Mouse (Mus musculus): ENCODE results near the gene Utp4. TPM values are rescaled to one million over a fixed set of nuclear protein-coding genes. Genes with fewer than 3 reads are reported as not detected.
A peak's percentile ranks its signal among the peaks of the same experiment; 100 is the strongest.

The Utp4 gene
- polyA plus RNA-seq, 1 experiment from 2014 or later = 91.4 TPM

DNA sequence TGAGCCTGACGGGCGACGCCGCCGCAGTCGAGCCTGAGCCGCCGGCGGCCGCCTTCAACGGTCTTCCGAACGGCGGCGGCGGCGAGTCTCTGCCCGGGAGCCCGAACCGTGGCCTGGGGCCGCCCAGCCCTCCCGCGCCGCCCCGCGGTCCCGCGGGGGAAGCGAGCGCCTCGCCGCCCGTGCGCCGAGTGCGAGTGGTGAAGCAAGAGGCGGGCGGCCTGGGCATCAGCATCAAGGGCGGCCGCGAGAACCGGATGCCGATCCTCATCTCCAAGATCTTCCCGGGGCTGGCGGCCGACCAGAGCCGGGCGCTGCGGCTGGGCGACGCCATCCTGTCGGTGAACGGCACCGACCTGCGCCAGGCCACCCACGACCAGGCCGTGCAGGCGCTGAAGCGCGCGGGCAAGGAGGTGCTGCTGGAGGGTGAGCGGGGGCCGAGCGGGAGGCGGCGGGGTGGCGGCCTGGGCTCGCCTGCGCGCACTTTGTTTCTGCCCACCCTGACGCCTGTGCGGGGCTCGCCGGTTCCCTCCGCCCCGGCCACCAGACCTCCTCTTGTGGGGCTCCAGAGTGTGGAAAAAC, 42.6 kb downstream of the Utp4 start:
- peak; percentile 64 for ATAC-seq (ENCODE audit: low FRiP score, low TSS enrichment)
- Histone ChIP-seq H3K27me3 (ENCODE audit: insufficient read depth, low read length) (no peaks in the 10 kb centered on the region), H3K9me3 (ENCODE audit: low read length) (no peaks in the 10 kb centered on the region), H3K27ac (ENCODE audit: low read length) (peak overlapping the region; percentile 88), H3K4me1 (ENCODE audit: insufficient read depth, low read length) (peaks cover 36% of the 10 kb centered on the region), H3K4me2 (replicated peaks; ENCODE audit: low read depth, low read length) (peak overlapping the region; percentile 87), H3K9ac (replicated peaks; ENCODE audit: low read length) (peak overlapping the region; percentile 84), H3K36me3 (ENCODE audit: insufficient read depth, low read length) (no peaks in the 10 kb centered on the region), H3K4me3 (ENCODE audit: low read length) (peak overlapping the region; percentile 83)
- under 1% methylated on average over 61 of the region's 76 CpGs for WGBS

DNA sequence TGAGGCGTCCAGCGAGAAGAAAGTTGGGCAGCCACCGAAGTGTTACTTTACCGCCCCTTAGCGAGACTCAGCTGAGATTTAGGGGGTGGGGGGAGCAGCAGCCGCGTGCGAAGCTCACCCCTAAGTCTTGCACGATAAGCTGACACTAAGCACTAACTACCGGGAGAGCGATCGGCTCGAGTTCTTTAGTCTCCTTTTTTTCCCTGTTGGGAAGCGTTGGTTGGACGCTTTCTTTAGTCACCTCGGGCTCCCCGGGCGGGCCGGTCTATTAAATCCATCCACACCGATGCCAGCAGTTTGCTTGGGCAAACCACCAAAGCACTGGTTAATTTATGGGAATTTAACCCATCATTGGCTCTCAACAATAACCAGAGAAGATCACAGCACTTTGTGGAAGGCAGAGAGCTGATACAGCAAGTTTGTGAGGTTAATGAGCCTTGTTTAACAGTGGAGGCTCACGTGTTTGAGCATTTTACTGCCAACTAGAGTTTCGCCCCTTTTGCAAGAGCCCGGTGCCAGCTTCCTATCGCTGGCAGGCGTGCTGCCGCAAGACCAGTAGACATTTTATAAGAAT, 43.1 kb downstream of the Utp4 start:
- 1% methylated on average over 26 of the region's 26 CpGs for WGBS
- peak overlapping the region; percentile 84 for H3K9ac ChIP-seq (replicated peaks; ENCODE audit: low read length)
- H3K4me1 ChIP-seq (ENCODE audit: insufficient read depth, low read length) = peaks cover 39% of the 10 kb centered on the region
- H3K27me3 ChIP-seq (ENCODE audit: insufficient read depth, low read length) = no peaks in the 10 kb centered on the region
- ATAC-seq (ENCODE audit: low FRiP score, low TSS enrichment) = peak; percentile 35; the same call in 1 of the 2 replicates
- no peaks in the 10 kb centered on the region for H3K36me3 ChIP-seq (ENCODE audit: insufficient read depth, low read length)
- peak overlapping the region; percentile 88 for H3K27ac ChIP-seq (ENCODE audit: low read length)
- peak overlapping the region; percentile 83 for H3K4me3 ChIP-seq (ENCODE audit: low read length)
- peak overlapping the region; percentile 87 for H3K4me2 ChIP-seq (replicated peaks; ENCODE audit: low read depth, low read length)
- H3K9me3 ChIP-seq (ENCODE audit: low read length) = no peaks in the 10 kb centered on the region

DNA sequence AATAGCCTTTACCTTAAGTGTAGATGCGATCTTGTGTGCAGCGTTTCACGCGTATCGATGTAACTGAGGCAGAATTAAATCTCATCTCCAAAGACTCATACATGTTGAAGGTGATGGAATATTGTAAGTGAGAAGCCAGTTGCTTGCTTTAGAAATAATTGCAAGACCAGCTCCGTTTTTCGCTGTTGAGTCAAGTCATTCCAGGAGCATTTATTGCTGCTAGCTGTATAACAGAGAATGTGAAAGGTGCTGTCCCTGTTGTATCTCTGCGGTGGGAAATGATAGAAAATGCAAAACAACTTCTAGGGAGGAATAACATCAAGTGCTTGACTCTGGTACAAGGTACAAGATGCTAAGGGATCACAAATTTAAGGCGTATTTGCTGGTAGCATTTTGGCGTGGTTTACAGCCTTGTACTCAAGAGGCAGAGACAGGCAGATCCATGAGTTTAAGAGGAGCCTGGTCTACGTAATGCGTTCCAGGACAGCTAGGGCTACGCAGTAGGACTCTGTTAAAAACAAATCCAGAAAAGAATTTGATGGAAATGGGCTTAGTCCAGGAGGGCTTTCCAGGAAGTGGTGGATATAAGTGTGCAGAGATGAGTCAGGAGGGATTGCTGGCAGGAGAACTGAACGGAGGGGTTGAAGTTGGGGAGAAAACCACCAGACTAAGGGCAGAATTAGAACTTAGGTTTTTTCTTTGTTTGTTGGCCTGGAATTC, 43.8 kb downstream of the Utp4 start:
- 0 out of 2 replicates have a peak overlapping the region, but pooled peaks have one; percentile 9 for H3K27ac ChIP-seq (ENCODE audit: low read length)

DNA sequence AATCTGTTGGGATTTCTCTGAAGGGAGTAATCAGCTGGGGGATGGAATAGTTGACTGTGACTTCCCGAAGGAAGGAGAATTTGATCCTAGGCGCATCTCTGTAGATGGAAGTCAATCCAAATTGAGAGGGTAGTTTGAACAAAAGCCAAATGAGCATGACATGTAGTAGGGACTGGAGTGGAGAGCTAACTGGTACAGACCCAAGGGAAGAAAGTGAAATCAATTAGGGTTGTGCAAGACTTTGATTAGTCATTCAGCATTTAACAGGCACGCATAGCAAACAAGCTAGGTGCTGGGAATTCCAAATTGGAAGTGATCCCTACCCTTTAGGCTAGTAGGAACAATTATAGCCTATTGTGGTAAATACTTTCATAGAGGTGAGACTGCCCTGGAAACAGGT, 48.4 kb downstream of the Utp4 start:
- 90% methylated on average over 3 of the region's 3 CpGs for WGBS
- H3K9me3 ChIP-seq (ENCODE audit: low read length) = no peaks in the 10 kb centered on the region

More for the DNA sequence above, 43.8 kb downstream of the Utp4 start:
- Histone ChIP-seq H3K4me2 (replicated peaks; ENCODE audit: low read depth, low read length) (peak overlapping the region; percentile 87), H3K27me3 (ENCODE audit: insufficient read depth, low read length) (no peaks in the 10 kb centered on the region), H3K9ac (replicated peaks; ENCODE audit: low read length) (peak overlapping the region; percentile 84), H3K4me1 (ENCODE audit: insufficient read depth, low read length) (peaks cover 39% of the 10 kb centered on the region), H3K36me3 (ENCODE audit: insufficient read depth, low read length) (no peaks in the 10 kb centered on the region), H3K4me3 (ENCODE audit: low read length) (peak overlapping the region; percentile 83), H3K9me3 (ENCODE audit: low read length) (no peaks in the 10 kb centered on the region)
- ATAC-seq (ENCODE audit: low FRiP score, low TSS enrichment) = no peak
- WGBS = 23% methylated on average over 14 of the region's 14 CpGs

DNA sequence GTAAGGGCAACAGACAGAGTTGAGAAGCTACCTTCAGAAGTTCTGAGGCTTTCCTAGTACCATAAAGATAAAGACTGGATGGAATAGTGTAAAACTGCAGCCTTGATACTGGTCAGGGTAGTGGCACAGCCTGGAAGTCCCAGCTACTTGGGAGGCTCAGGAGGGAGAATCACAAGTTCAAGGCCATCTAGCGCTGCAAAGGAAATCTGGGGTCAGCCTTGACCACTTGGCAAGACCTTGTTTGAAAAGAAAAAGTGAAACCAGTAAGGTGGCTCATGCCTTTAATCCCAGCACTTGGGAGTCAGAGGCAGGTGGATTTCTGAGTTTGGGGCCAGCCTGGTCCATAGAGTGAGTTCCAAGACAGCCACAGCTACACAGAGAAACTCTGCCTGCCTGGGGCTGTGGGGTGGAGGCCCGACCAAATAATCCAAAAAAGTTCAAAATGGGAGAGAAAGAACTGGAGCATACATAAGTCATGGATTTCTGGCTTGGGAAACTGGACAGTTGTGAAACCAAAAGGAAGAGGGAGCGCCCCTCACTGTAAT, 50.5 kb downstream of the Utp4 start:
- no peaks in the 10 kb centered on the region for H3K36me3 ChIP-seq (ENCODE audit: insufficient read depth, low read length)
- H3K9ac ChIP-seq (replicated peaks; ENCODE audit: low read length) = no peak overlapping the region
- no peak overlapping the region for H3K4me3 ChIP-seq (ENCODE audit: low read length)
- no peaks in the 10 kb centered on the region for H3K27me3 ChIP-seq (ENCODE audit: insufficient read depth, low read length)
- no peak overlapping the region for H3K4me2 ChIP-seq (replicated peaks; ENCODE audit: low read depth, low read length)
- no peaks in the 10 kb centered on the region for H3K9me3 ChIP-seq (ENCODE audit: low read length)
- WGBS = 88% methylated on average over 3 of the region's 3 CpGs
- no peak overlapping the region for H3K27ac ChIP-seq (ENCODE audit: low read length)
- no peak for ATAC-seq (ENCODE audit: low FRiP score, low TSS enrichment)
- peaks cover 16% of the 10 kb centered on the region; the same call in 1 of the 2 replicates for H3K4me1 ChIP-seq (ENCODE audit: insufficient read depth, low read length)

More for the DNA sequence above, 48.4 kb downstream of the Utp4 start:
- no peak overlapping the region for H3K27ac ChIP-seq (ENCODE audit: low read length)
- H3K27me3 ChIP-seq (ENCODE audit: insufficient read depth, low read length) = no peaks in the 10 kb centered on the region
- ATAC-seq (ENCODE audit: low FRiP score, low TSS enrichment) = no peak
- H3K4me2 ChIP-seq (replicated peaks; ENCODE audit: low read depth, low read length) = no peak overlapping the region
- no peak overlapping the region for H3K9ac ChIP-seq (replicated peaks; ENCODE audit: low read length)
- no peaks in the 10 kb centered on the region for H3K36me3 ChIP-seq (ENCODE audit: insufficient read depth, low read length)
- no peak overlapping the region for H3K4me3 ChIP-seq (ENCODE audit: low read length)
- H3K4me1 ChIP-seq (ENCODE audit: insufficient read depth, low read length) = peaks cover 30% of the 10 kb centered on the region

DNA sequence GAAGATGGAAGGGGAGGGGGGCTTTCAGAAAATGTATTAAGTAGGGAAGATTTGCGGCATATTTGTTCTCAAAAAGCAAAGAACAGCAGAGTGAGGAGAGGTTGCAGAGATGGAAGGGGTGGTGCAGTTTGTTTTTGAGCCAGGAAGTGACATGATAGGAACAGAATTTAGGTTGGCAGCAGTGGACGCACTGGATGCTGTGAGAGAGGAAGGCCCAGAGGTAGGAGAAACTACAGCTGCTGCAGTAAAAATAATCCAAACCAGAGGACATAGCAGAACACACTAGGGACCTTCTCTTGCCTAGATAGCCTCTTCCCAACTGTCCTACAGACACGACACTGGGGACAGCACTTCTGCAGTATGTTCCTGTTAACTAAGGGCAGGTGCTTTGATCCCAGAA, 51.3 kb downstream of the Utp4 start:
- Histone ChIP-seq H3K27ac (ENCODE audit: low read length) (no peak overlapping the region), H3K4me2 (replicated peaks; ENCODE audit: low read depth, low read length) (no peak overlapping the region), H3K4me1 (ENCODE audit: insufficient read depth, low read length) (peaks cover 9% of the 10 kb centered on the region; the same call in 1 of the 2 replicates), H3K4me3 (ENCODE audit: low read length) (no peak overlapping the region), H3K9me3 (ENCODE audit: low read length) (no peaks in the 10 kb centered on the region), H3K9ac (replicated peaks; ENCODE audit: low read length) (no peak overlapping the region), H3K36me3 (ENCODE audit: insufficient read depth, low read length) (no peaks in the 10 kb centered on the region), H3K27me3 (ENCODE audit: insufficient read depth, low read length) (no peaks in the 10 kb centered on the region)
- ATAC-seq (ENCODE audit: low FRiP score, low TSS enrichment) = no peak
- WGBS = 49% methylated on average over 3 of the region's 3 CpGs

DNA sequence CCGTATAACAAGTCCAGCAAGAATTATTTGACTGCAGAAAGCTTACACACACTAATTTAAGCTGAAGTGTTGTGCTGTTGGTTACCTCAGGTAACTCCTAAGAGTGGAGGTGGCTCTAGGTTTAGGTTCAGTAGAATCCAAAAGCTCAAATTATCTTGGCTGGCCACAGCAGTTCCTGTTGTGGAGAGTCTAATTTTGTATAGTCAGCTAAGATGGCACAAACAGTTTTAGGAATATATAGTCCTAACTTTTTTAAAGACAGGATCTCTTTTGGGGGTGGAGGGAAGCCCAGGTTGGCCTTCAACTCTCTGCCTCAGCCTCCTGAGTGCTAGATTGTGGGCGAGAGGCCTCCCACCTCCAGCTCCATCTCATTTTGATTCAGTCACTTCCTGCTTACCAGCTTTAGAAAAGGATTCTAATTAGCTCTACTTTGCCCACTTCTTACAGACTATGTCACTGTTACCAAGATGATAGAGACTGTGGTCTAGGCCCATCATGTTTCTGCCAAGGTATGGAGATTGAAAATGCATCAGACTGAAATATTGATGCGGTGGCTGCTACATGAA, 55.3 kb downstream of the Utp4 start:
- Histone ChIP-seq H3K9ac (replicated peaks; ENCODE audit: low read length) (no peak overlapping the region), H3K4me2 (replicated peaks; ENCODE audit: low read depth, low read length) (no peak overlapping the region), H3K9me3 (ENCODE audit: low read length) (no peaks in the 10 kb centered on the region), H3K27me3 (ENCODE audit: insufficient read depth, low read length) (no peaks in the 10 kb centered on the region), H3K4me1 (ENCODE audit: insufficient read depth, low read length) (no peaks in the 10 kb centered on the region), H3K27ac (ENCODE audit: low read length) (no peak overlapping the region), H3K36me3 (ENCODE audit: insufficient read depth, low read length) (no peaks in the 10 kb centered on the region), H3K4me3 (ENCODE audit: low read length) (no peak overlapping the region)
- WGBS = 80% methylated on average over 3 of the region's 3 CpGs
- ATAC-seq (ENCODE audit: low FRiP score, low TSS enrichment) = no peak

DNA sequence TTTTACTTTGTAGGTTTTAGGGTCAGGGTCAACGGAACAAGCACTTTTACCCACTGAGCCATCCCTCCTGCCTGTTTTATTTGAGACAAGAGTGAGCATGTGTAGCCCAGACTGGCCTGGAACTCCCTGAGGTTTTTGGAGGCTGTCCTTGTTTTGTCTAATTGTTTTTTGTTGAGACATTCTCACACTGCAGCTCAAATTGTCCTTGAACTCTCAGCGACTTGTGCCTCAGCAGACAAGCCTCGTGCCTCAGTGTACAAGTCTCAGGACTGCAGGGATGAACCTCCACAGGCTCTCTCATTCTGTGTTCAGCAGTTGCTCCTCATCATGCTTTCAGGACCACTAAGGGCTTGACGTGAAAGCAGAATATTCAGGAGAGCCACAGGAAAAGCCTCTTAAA, 58.3 kb downstream of the Utp4 start:
- no peaks in the 10 kb centered on the region for H3K36me3 ChIP-seq (ENCODE audit: insufficient read depth, low read length)
- no peak overlapping the region for H3K9ac ChIP-seq (replicated peaks; ENCODE audit: low read length)
- ATAC-seq (ENCODE audit: low FRiP score, low TSS enrichment) = no peak
- no peaks in the 10 kb centered on the region for H3K4me1 ChIP-seq (ENCODE audit: insufficient read depth, low read length)
- H3K4me2 ChIP-seq (replicated peaks; ENCODE audit: low read depth, low read length) = no peak overlapping the region
- no peak overlapping the region for H3K4me3 ChIP-seq (ENCODE audit: low read length)
- H3K9me3 ChIP-seq (ENCODE audit: low read length) = no peaks in the 10 kb centered on the region
- 47% methylated on average over 4 of the region's 4 CpGs for WGBS
- H3K27me3 ChIP-seq (ENCODE audit: insufficient read depth, low read length) = no peaks in the 10 kb centered on the region
- H3K27ac ChIP-seq (ENCODE audit: low read length) = no peak overlapping the region

DNA sequence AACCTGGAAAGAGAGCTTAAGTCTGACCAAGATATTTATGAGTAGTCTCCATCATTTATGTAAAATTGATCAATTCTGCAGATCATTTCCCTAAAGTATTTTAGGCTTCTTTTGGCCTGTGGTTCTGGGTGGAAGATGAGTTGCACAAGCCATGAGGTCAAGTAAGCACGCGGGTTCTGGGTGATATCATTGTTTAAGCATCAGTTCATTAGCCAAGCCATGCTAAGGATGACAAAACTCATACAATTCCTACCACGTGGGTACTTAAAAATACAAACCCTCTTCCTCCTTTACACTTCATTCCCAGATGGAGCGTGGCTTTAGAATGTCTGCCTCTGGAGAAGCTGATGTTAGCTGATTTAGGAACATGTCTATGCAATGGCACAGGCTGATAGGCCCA, 60.1 kb downstream of the Utp4 start:
- WGBS = 78% methylated on average over 4 of the region's 4 CpGs
- Histone ChIP-seq H3K27ac (ENCODE audit: low read length) (no peak overlapping the region), H3K4me3 (ENCODE audit: low read length) (no peak overlapping the region), H3K9me3 (ENCODE audit: low read length) (no peaks in the 10 kb centered on the region), H3K9ac (replicated peaks; ENCODE audit: low read length) (no peak overlapping the region), H3K4me1 (ENCODE audit: insufficient read depth, low read length) (no peaks in the 10 kb centered on the region), H3K27me3 (ENCODE audit: insufficient read depth, low read length) (no peaks in the 10 kb centered on the region), H3K36me3 (ENCODE audit: insufficient read depth, low read length) (no peaks in the 10 kb centered on the region), H3K4me2 (replicated peaks; ENCODE audit: low read depth, low read length) (no peak overlapping the region)
- no peak for ATAC-seq (ENCODE audit: low FRiP score, low TSS enrichment)
